Mouse (Mus musculus) stomach, postnatal 0 days (tissue): ENCODE data around the gene Olfml1. TPM values are rescaled to one million over a fixed set of nuclear protein-coding genes. Genes with fewer than 3 reads are reported as not detected.

ENCODE experiments used
- ATAC-seq: fragments of 200-750 bp; cut with Nextera tagmentation; 2 replicates; pipeline ENCODE4 v1.8.0; 2017; ENCODE audit not compliant: low FRiP score, low TSS enrichment
- DNase-seq: peaks from one replicate; pipeline ENCODE4 v3.0.0-alpha.2; 2016; ENCODE audit warnings: low spot score
- H3K27ac ChIP-seq: fragments of 300-500 bp; sonication (generic); replicated peaks from 2 replicates; pipeline ENCODE4 v1.5.1; 2014; ENCODE audit warnings: mild to moderate bottlenecking, control low read depth
- H3K27me3 ChIP-seq: fragments of 300-500 bp; sonication (generic); 2 replicates; pipeline ENCODE4 v1.6.1; 2014; ENCODE audit warnings: low read length; ENCODE audit not compliant: control insufficient read depth, insufficient read depth
- H3K36me3 ChIP-seq: fragments of 300-500 bp; sonication (generic); 2 replicates; pipeline ENCODE4 v1.6.1; 2014; ENCODE audit warnings: low read length, mixed read lengths; ENCODE audit not compliant: control insufficient read depth, insufficient read depth
- H3K4me1 ChIP-seq: fragments of 300-500 bp; sonication (generic); replicated peaks from 2 replicates; pipeline ENCODE4 v1.6.1; 2014; ENCODE audit warnings: antibody characterized with exemption; ENCODE audit not compliant: control insufficient read depth, insufficient read depth
- H3K4me2 ChIP-seq: fragments of 300-500 bp; sonication (generic); replicated peaks from 2 replicates; pipeline ENCODE4 v1.6.1; 2014; ENCODE audit warnings: low read depth, mild to moderate bottlenecking, control low read depth, moderate library complexity
- H3K4me3 ChIP-seq: fragments of 300-500 bp; sonication (generic); 2 replicates; pipeline ENCODE4 v1.5.1; 2014; ENCODE audit warnings: low read depth, low read length, control low read depth
- H3K9ac ChIP-seq: fragments of 300-500 bp; sonication (generic); 2 replicates; pipeline ENCODE4 v1.6.1; 2014; ENCODE audit warnings: mild to moderate bottlenecking, low read length, control low read depth, mixed read lengths
- H3K9me3 ChIP-seq: fragments of 300-500 bp; sonication (generic); 2 replicates; pipeline ENCODE4 v1.6.1; 2016; ENCODE audit warnings: low read length; ENCODE audit not compliant: control insufficient read depth
- CTCF ChIP-seq: IDR thresholded peaks from 2 replicates; pipeline ENCODE4 v1.5.1; 2016; ENCODE audit warnings: antibody characterized with exemption, low read depth, mild to moderate bottlenecking, moderate library complexity
- EP300 ChIP-seq: optimal IDR thresholded peaks from 2 replicates; pipeline ENCODE3; 2016; ENCODE audit warnings: antibody characterized with exemption
- WGBS: fragments of 180-500 bp; shearing (Covaris S2); extraction: QIAGEN DNeasy Blood & Tissue Kit; methylation state at CpG from one replicate; pipeline ENCODE4 v1.1.7; 2014; 5-methylcytosine and 5-hydroxymethylcytosine counted together
- polyA plus RNA-seq: library from polyadenylated mRNA; unstranded; fragments of >200 nt; fragmentation: Nextera tagmentation; extraction: Ambion mirVana; gene quantifications from 2 replicates; pipeline ENCODE4 v1.2.1, GENCODE M21; 2015

Gene Olfml1
- polyA plus RNA-seq, 1 experiment from 2014 or later = 11.0 TPM

DNA sequence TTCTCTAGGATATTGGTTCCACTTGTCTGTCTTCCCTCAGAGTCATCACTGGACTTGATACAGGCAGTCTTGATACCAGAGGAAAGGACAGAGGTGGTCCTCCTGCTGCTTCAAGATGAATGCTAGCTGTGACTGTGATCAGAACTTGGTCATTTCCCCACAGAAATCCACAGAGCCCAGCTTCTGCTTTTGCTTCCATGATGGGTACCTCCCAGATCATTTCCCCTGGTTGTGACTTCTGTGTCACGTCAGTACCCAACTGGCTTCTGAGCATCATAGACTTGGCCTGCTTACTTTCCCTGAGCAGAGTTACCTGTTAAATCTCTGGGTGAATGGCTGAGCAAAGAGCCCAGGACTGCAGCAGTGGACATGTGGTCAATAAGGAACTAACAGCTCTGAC lies 40.5 kb downstream of the Olfml1 start:
- H3K4me3 ChIP-seq = no peak overlapping the region
- no peak overlapping the region for H3K9ac ChIP-seq
- no peaks in the 10 kb centered on the region for H3K9me3 ChIP-seq
- WGBS = 96% methylated on average over 1 of the region's 1 CpGs
- ATAC-seq (no peak), DNase-seq (no peak)
- H3K27me3 ChIP-seq = no peaks in the 10 kb centered on the region
- no peaks in the 10 kb centered on the region for H3K4me1 ChIP-seq
- H3K36me3 ChIP-seq = no peaks in the 10 kb centered on the region
- H3K4me2 ChIP-seq = no peak overlapping the region
- H3K27ac ChIP-seq = no peak overlapping the region
- TF ChIP-seq EP300 (no peak), CTCF (no peak)

DNA sequence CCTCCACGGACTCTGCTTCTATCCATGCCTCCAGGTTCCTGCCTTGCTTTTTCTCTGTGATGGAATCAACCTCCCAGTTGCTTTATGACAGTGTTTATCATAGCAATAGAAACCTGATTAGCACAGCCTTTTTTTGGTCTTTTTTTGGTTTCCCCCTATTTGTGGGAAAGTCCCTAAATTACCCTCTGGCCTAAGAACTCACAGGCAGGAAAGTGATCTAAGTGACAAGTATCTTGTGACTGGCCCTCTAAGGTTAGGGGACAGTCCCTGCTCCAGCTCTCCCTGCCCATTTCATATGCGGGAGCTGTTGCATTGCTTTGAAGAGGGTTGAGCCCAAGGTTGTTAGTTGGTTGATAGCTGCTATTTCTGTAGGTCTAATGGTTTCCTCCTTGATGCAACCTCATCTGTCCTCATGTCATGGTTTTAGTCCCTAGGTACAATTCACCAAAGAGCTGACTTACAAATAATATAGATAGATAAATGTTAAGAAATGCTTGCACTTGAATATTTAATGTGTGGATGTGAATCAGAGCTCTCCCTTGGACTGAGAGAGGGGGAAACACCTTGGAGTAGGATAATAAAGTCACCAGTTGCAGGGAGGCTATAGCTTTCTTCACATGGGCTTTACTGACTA lies 42.5 kb downstream of the Olfml1 start:
- Histone ChIP-seq H3K27me3 (no peaks in the 10 kb centered on the region), H3K27ac (no peak overlapping the region), H3K4me1 (no peaks in the 10 kb centered on the region), H3K4me3 (no peak overlapping the region), H3K4me2 (no peak overlapping the region), H3K36me3 (no peaks in the 10 kb centered on the region), H3K9ac (no peak overlapping the region), H3K9me3 (no peaks in the 10 kb centered on the region)
- TF ChIP-seq EP300 (no peak), CTCF (no peak)
- ATAC-seq (no peak), DNase-seq (no peak)
- WGBS = 83% methylated on average over 2 of the region's 2 CpGs

DNA sequence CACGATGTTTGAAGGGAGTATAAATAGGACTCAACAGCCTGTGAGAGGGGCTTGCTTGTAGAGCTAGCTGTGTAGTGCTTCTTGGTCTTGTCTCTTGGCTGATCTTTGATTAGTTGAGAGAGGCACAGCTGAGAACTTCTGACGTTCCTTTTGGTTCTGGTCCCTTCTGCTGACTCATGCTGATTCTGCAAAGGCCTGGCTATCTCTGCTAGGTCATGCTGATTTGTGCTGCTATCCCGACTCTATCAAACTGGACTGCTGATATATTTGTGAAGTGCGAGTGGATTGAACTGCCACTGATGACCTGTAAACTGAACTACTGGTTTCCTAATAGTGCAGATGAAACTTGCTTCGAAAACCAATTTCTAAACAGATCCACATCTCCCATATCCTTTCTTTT lies 43.6 kb downstream of the Olfml1 start:
- WGBS = 70% methylated on average over 5 of the region's 5 CpGs
- H3K9me3 ChIP-seq = no peaks in the 10 kb centered on the region
- ATAC-seq = no peak

DNA sequence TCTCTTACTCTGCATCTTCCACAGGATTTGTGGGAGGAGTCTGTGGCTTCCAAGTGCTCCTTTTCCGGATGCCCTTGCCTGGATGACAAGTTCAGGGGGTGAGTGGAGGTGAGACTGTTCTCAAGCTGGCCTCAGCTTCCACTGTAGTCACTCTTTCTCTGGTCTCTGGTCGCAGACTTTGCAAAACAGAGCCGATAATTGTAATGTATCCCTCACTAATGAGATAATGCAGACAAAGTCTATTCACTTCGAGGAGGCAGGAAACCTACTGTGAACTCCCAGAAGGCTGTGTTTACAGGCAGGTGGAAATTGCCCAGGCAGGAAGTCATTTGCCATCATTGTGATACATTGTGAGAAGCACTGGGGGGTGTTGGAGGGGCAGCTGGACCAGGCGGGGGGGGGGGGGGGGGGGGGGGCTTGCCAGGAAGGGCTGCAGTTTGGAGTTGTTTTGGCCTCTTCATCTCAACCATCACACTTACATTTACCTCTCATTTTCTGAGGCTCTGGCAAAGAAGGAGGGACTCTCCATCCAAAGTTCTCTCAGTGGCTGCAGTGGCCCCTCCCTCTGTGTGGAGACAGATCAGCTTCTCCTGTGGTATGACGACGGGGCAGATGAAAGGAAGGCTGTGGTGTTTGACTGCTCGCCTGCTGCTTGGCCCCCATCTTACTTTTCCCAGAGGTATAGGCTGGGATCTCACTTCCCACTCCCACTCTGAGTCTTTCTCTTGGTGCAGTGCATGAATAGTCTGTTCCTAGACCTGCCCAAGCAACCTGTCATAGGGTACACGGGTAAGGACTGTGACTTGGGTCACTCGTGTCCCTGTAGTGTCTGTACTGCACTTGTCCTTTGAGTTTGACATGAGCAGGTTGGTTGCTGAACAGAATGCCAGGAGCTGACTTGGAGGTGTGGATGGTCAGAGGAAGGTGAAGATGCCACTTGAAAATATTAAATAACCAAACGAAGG lies 51.1 kb downstream of the Olfml1 start:
- Histone ChIP-seq H3K9ac (no peak overlapping the region), H3K4me1 (no peaks in the 10 kb centered on the region), H3K27ac (no peak overlapping the region), H3K27me3 (no peaks in the 10 kb centered on the region), H3K36me3 (no peaks in the 10 kb centered on the region), H3K9me3 (no peaks in the 10 kb centered on the region), H3K4me2 (no peak overlapping the region), H3K4me3 (no peak overlapping the region)
- no peak for DNase-seq
- ATAC-seq = no peak
- TF ChIP-seq CTCF (no peak), EP300 (no peak)
- WGBS = 37% methylated on average over 10 of the region's 11 CpGs

More for the DNA sequence above, 43.6 kb downstream of the Olfml1 start:
- no peak overlapping the region for H3K4me2 ChIP-seq
- no peaks in the 10 kb centered on the region for H3K27me3 ChIP-seq
- no peak overlapping the region for H3K27ac ChIP-seq
- DNase-seq = no peak
- no peak overlapping the region for H3K4me3 ChIP-seq
- H3K9ac ChIP-seq = no peak overlapping the region
- no peak for TF ChIP-seq CTCF
- no peak for TF ChIP-seq EP300
- H3K36me3 ChIP-seq = no peaks in the 10 kb centered on the region
- no peaks in the 10 kb centered on the region for H3K4me1 ChIP-seq

DNA sequence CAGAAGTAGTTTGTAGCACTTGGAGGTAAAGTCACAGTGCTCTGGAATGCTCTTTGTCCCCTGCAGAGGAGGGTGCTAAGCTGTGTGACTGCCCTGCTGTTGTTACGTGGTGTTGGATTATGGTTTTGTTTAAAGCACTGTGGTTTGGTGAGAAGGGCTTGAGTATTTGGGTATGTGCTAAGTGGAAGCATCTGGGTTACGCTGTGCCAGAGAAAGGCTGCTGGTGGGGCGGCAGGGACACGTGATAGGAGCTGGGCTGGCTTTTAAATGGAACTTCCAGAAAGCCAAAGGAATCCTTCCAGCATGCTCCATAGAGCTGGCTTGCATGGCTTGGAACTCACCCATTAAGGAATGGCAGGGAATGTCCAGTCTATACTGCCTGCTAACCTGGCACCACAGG lies 52.0 kb downstream of the Olfml1 start:
- Histone ChIP-seq H3K27ac (no peak overlapping the region), H3K36me3 (no peaks in the 10 kb centered on the region), H3K4me2 (no peak overlapping the region), H3K4me1 (no peaks in the 10 kb centered on the region), H3K9me3 (no peaks in the 10 kb centered on the region), H3K9ac (no peak overlapping the region), H3K27me3 (no peaks in the 10 kb centered on the region), H3K4me3 (no peak overlapping the region)
- WGBS = 75% methylated on average over 4 of the region's 4 CpGs
- DNase-seq (no peak), ATAC-seq (no peak)
- no peak for TF ChIP-seq EP300
- TF ChIP-seq CTCF = no peak

GRCm38 (mm10) chr7:107620137-107620536 lies 52.9 kb downstream of the Olfml1 start:
- no peak overlapping the region for H3K4me2 ChIP-seq
- H3K9ac ChIP-seq = no peak overlapping the region
- no peaks in the 10 kb centered on the region for H3K36me3 ChIP-seq
- H3K9me3 ChIP-seq = no peaks in the 10 kb centered on the region
- WGBS = 63% methylated on average over 3 of the region's 3 CpGs
- no peaks in the 10 kb centered on the region for H3K27me3 ChIP-seq
- ATAC-seq (no peak), DNase-seq (no peak)
- H3K4me3 ChIP-seq = no peak overlapping the region
- TF ChIP-seq EP300 = no peak
- no peak for TF ChIP-seq CTCF
- H3K4me1 ChIP-seq = no peaks in the 10 kb centered on the region
- H3K27ac ChIP-seq = no peak overlapping the region
